Mouse (Mus musculus) C2C12 (cell line): ENCODE measurements at regions not wholly inside any gene's neighbourhood (a gene's known extent, or its start where the extent isn't known, plus 50 kb on each side); places are given as distances from the start of the nearest gene placed in this dataset.

ENCODE experiments used
- CEBPB ChIP-seq: IDR thresholded peaks from one replicate; pipeline ENCODE4 v1.6.1; 2011; ENCODE audit warnings: low read depth, mild to moderate bottlenecking, control low read depth, moderate library complexity
- CTCF ChIP-seq: IDR thresholded peaks from one replicate; pipeline ENCODE4 v1.5.1; 2011; ENCODE audit not compliant: control insufficient read depth, insufficient read depth, insufficient read length
- MAX ChIP-seq: IDR thresholded peaks from one replicate; pipeline ENCODE4 v1.6.1; 2011; ENCODE audit warnings: mild to moderate bottlenecking, control low read depth
- MYOG ChIP-seq: IDR thresholded peaks from one replicate; pipeline ENCODE4 v1.6.1; 2011; ENCODE audit not compliant: control insufficient read depth, insufficient read length; ENCODE audit errors: extremely low read depth
- USF1 ChIP-seq: IDR thresholded peaks from one replicate; pipeline ENCODE4 v1.6.1; 2011; ENCODE audit warnings: low read depth, mild to moderate bottlenecking, control low read depth, moderate library complexity

GRCm38 (mm10) chr9:23115026-23115425, 107.8 kb upstream of the Bmper start:
- TF ChIP-seq CTCF (no peak), MAX (no peak), USF1 (no peak), CEBPB (no peak), MYOG (no peak)
